Comparison of ENCODE assay signal across 23 mouse cellular contexts in genomic region chr14:29485416-29485815, GRCm38 (mm10).
DNase-seq lines count a peak whose midpoint lies in the region; ATAC-seq and TF ChIP-seq lines count a peak whose summit lies in the region.
"Had no signal": no experiment of that assay in that cellular context is flagged by ENCODE, and none has a peak within 500 bp of the region (broad histone marks: within the 10 kb centered on the region; RNA-seq: fewer than 3 reads in every experiment).

No protein-coding gene starts in this region.

- no peaks in the 10 kb centered on the region for H3K9me3 ChIP-seq in embryonic facial prominence, embryonic 11.5 days (replicated peaks; ENCODE audit: control insufficient read depth, low read length)
- H3K9me3 ChIP-seq in embryonic facial prominence, embryonic 10.5 days = no peaks in the 10 kb centered on the region
- H3K9me3 ChIP-seq in lung, embryonic 14.5 days (ENCODE audit: low read depth, low read length) = no peaks in the 10 kb centered on the region
- H3K9me3 ChIP-seq: forebrain, embryonic 15.5 days; heart, embryonic 12.5 days; hindbrain, embryonic 12.5 days had no signal

- TF ChIP-seq POLR2A in lung, adult 2 months (IDR thresholded peaks at IDR 0.05; ENCODE audit: borderline replicate concordance, extremely low read depth, low read depth, low read length) = no peak

- H3K27me3 ChIP-seq in embryonic facial prominence, embryonic 11.5 days (ENCODE audit: control insufficient read depth, insufficient read depth, low read length) = no peaks in the 10 kb centered on the region
- no peaks in the 10 kb centered on the region for H3K27me3 ChIP-seq in embryonic facial prominence, embryonic 10.5 days (replicated peaks; ENCODE audit: low read depth, poor library complexity, severe bottlenecking)
- no peaks in the 10 kb centered on the region for H3K27me3 ChIP-seq in lung, embryonic 14.5 days (ENCODE audit: insufficient read depth, low read length)
- H3K27me3 ChIP-seq: forebrain, embryonic 15.5 days; heart, embryonic 12.5 days; hindbrain, embryonic 12.5 days had no signal

- no peak overlapping the region for H3K27ac ChIP-seq in embryonic facial prominence, embryonic 11.5 days (replicated peaks; ENCODE audit: low read depth, low read length)
- H3K27ac ChIP-seq in embryonic facial prominence, embryonic 10.5 days (replicated peaks) = no peak overlapping the region
- no peak overlapping the region for H3K27ac ChIP-seq in lung, embryonic 14.5 days (ENCODE audit: low read depth)
- H3K27ac ChIP-seq: hindbrain, embryonic 12.5 days; left cerebral cortex, adult 2 months had no signal

- H3K4me1 ChIP-seq in embryonic facial prominence, embryonic 11.5 days (ENCODE audit: control insufficient read depth, insufficient read depth, low read length) = no peaks in the 10 kb centered on the region
- H3K4me1 ChIP-seq in embryonic facial prominence, embryonic 10.5 days = no peaks in the 10 kb centered on the region
- no peaks in the 10 kb centered on the region for H3K4me1 ChIP-seq in lung, embryonic 14.5 days (ENCODE audit: insufficient read depth)
- no peaks in the 10 kb centered on the region for H3K4me1 ChIP-seq in lung, adult 2 months (ENCODE audit: control insufficient read depth, insufficient read depth, low read length)
- H3K4me1 ChIP-seq: heart, embryonic 12.5 days; hindbrain, embryonic 12.5 days had no signal

- TF ChIP-seq CTCF in lung, embryonic 14.5 days (IDR thresholded peaks at IDR 0.05; ENCODE audit: low read depth) = no peak
- no peak for TF ChIP-seq CTCF in lung, adult 2 months (IDR thresholded peaks at IDR 0.05; ENCODE audit: insufficient read depth, low read length)

- DNase-seq in embryonic facial prominence, embryonic 11.5 days (ENCODE audit: low spot score) = peak; percentile 13
- no peak for DNase-seq in embryonic facial prominence, embryonic 10.5 days (ENCODE audit: low spot score)
- DNase-seq in lung, embryonic 14.5 days = peak; percentile 9
- no peak for DNase-seq in lung, adult 2 months
- peak; percentile 54 for DNase-seq in brain, adult 2 months (ENCODE audit: low read depth, low spot score)
- peak; percentile 33 for DNase-seq in cerebellum, adult 9-11 months
- no peak for DNase-seq in urinary bladder, postnatal 25 days (ENCODE audit: low spot score)
- DNase-seq in frontal cortex, postnatal 36 days (ENCODE audit: low spot score in 2 of 2) = no peak
- DNase-seq: adrenal gland, postnatal 25 days; heart, postnatal 14 days; kidney, adult 9 months; kidney, postnatal 36 days; lung, adult 18-20 months; lung, postnatal 36 days; right cerebral cortex, adult 18-20 months; spleen, adult 18-20 months; thymus, adult 2 months had no signal

- H3K36me3 ChIP-seq in embryonic facial prominence, embryonic 11.5 days (replicated peaks; ENCODE audit: control insufficient read depth, insufficient read depth, low read depth, low read length) = no peaks in the 10 kb centered on the region
- H3K36me3 ChIP-seq in embryonic facial prominence, embryonic 10.5 days (replicated peaks) = no peaks in the 10 kb centered on the region
- no peaks in the 10 kb centered on the region for H3K36me3 ChIP-seq in lung, embryonic 14.5 days (ENCODE audit: insufficient read depth)
- H3K36me3 ChIP-seq: forebrain, embryonic 15.5 days; G1E; heart, embryonic 12.5 days; hindbrain, embryonic 12.5 days had no signal

- ATAC-seq in embryonic facial prominence, embryonic 11.5 days (replicated peaks; ENCODE audit: insufficient number of reproducible peaks, low FRiP score, low TSS enrichment, low read depth) = no peak
- ATAC-seq in lung, embryonic 14.5 days (ENCODE audit: insufficient read depth) = no peak
- ATAC-seq: forebrain, embryonic 15.5 days had no signal

- 57% methylated on average over 1 of the region's 1 CpGs for WGBS in embryonic facial prominence, embryonic 11.5 days
- 76% methylated on average over 1 of the region's 1 CpGs for WGBS in embryonic facial prominence, embryonic 10.5 days
- WGBS in lung, embryonic 14.5 days = 57% methylated on average over 1 of the region's 1 CpGs
- WGBS in lung, adult 2 months = 50% methylated on average over 1 of the region's 1 CpGs

- no peak overlapping the region for H3K4me3 ChIP-seq in embryonic facial prominence, embryonic 11.5 days (ENCODE audit: low read depth, low read length)
- H3K4me3 ChIP-seq in embryonic facial prominence, embryonic 10.5 days = no peak overlapping the region
- H3K4me3 ChIP-seq in lung, embryonic 14.5 days (ENCODE audit: low read depth, low read length) = no peak overlapping the region
- no peak overlapping the region for H3K4me3 ChIP-seq in lung, adult 2 months (replicated peaks; ENCODE audit: extremely low read depth, low read depth, low read length)
- H3K4me3 ChIP-seq: forebrain, embryonic 15.5 days; heart, embryonic 12.5 days; hindbrain, embryonic 12.5 days; left cerebral cortex, adult 2 months had no signal

- no peak overlapping the region for H3K9ac ChIP-seq in embryonic facial prominence, embryonic 11.5 days (replicated peaks; ENCODE audit: low read length)
- H3K9ac ChIP-seq in lung, embryonic 14.5 days = no peak overlapping the region
- H3K9ac ChIP-seq: forebrain, embryonic 15.5 days; heart, embryonic 12.5 days; hindbrain, embryonic 12.5 days had no signal

- no peak overlapping the region for H3K4me2 ChIP-seq in embryonic facial prominence, embryonic 11.5 days (ENCODE audit: low read depth, low read length)
- H3K4me2 ChIP-seq in lung, embryonic 14.5 days = no peak overlapping the region
- H3K4me2 ChIP-seq: forebrain, embryonic 15.5 days; heart, embryonic 12.5 days; hindbrain, embryonic 12.5 days; liver, embryonic 11.5 days had no signal

Comparison
In these comparisons a context has a peak if more than half of its experiments do, and no peak if none do; other contexts are left out.
1. DNase-seq: peak in embryonic facial prominence, embryonic 11.5 days (single experiment), lung, embryonic 14.5 days (single experiment), brain, adult 2 months (single experiment) and cerebellum, adult 9-11 months (single experiment); none in embryonic facial prominence, embryonic 10.5 days (single experiment), lung, adult 2 months (single experiment), urinary bladder, postnatal 25 days (single experiment) and frontal cortex, postnatal 36 days (0 of 2).